Mouse (Mus musculus) left cerebral cortex, adult 11 months (tissue): Measurements from ENCODE around the gene Atp6v0a1.
A peak's percentile ranks its signal among the peaks of the same experiment; 100 is the strongest.

Experiments
- DNase-seq: peaks from one replicate; pipeline ENCODE4 v3.0.0; 2022; ENCODE audit warnings: low spot score

Gene Atp6v0a1

GRCm38 (mm10) chr11:101062165-101062884 lies 53.1 kb downstream of the Atp6v0a1 start:
- no peak for DNase-seq

- DNase-seq, result no peak
These were observed 53.9 kb downstream of the Atp6v0a1 start for GRCm38 (mm10) chr11:101062971-101063675.

DNA sequence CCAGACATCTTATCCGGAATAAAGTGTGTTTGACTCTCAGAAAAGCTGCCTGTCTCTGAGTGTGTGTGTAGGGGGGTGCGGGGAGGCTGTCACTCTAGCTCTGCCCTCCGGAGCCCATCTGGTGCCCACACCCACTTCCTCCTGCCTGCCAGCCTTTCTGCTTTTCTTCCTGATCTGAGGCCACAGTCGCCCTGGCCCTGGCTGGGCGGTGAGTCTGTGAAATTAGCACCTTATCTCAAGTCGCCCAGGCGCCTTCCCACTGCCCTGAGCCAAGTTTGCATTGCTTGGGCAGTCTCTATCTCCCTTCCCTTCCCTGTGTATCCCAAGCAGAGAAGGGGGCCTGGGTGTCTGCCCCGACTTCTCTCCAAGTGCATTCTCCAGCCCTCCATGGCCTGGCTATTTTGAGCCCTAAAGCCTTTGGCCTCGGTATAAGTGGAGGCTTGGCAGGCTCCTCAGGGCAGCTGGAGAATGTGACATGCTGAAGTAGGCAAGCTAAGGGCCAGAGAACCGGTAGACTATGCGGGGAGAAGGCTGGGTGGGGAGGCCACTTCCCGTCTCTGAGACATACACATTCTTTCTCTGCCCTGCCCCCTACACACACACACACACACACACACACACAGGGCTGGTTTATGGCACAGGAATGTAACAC lies 54.5 kb downstream of the Atp6v0a1 start:
- DNase-seq, result no peak

- no peak for DNase-seq
These were observed 55.2 kb downstream of the Atp6v0a1 start for GRCm38 (mm10) chr11:101064462-101064861.

DNA sequence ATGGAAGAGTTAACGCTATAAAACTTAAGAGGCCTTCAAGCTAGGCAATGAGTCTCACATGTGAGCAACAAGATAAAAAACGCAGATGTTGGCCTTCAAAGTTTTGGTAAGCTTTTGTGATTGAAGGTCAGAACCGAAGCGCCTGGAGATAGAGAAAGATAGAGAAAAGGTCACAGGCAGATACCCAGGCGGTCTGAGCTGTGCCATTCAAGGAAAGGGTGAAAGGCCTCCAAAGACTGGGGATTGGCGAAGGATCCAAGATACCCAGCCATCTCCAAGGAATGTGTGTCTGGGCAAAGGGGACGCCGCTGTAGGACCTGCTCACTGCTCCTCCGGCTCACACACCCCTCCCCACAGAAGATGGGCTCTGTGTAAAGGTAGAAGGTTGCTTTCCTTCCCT lies 55.8 kb downstream of the Atp6v0a1 start:
- no peak for DNase-seq

DNA sequence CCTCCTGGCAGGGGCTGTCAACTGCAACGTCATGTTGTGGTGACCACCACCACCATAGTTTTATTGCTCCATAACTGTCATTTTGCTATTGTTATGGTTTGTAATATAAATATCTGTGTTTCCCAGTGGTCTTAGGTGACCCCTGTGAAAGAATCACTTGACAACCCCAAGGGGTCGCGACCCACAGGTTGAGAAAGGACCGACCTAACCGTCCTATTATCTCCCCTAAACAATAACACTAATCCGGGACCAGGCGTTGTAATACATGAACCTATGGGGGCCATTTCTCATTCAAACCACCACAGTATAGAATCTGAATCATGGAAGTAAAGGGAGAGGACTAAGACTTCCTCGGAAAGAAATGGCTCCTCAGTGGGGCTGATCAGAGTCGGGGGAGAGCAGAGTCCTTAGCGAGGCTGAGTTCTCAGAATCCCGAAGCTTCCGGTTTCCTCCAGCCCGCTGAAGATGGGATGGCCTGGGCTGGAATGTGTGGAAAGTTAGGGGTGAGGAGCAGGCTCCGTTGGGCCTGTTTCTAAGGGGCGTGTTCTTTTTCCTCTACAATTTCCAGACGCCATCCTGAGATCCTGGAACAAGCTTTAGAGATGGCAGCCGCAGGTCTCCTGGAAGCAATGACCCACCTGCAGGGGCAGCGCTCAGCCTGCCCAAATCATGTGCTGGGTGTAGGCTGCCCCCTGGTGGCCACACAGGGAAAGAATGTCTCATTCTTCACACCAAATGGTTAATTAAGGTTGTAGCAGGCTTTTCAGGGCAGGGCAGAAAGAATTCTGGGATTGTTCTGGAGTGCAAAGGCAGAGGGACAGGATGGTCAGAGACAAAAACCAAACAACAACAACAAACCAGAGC lies 57.5 kb downstream of the Atp6v0a1 start:
- DNase-seq, result peak; percentile 67

DNA sequence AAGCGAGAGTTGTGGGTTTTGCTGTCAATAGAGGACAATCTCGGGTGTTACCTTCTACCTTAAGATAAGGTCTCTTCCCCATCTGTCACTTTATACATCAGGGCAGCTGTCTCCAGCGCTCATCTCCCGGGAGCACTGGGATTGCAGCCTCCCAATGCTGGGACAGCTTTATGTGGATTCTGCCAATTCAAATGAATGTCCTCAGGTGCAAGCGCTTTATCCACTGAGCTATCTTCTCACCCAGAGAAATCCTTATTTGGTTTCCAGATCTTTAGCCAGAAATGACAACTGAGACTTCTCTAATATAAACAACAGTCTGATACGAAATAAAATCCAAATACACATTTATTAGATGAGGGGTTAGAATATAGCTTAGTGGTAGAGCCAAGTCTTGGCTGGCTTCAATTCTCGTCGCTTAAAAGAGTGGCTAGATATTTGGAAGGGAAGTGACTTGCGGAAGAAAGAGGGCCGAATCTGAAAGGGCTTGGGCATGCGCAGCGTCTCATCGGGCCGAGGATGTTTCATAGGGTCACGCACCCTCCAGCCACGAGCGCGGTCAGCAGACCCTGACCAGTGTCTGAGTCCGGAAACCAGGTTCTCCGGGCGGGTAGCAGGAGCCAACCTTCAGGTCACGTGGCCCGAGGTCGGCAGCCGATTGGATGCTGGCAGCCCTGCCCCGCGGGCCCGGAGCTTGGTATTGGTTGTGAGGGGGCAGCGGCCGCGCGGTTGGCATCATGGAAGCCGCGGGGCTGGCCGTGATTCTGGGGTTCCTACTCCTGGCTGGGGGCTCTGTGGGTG lies 60.3 kb downstream of the Atp6v0a1 start, which contains the start of gene Naglu:
TSS of gene Naglu (plus strand) at position 622 of the 798 bp plus-strand sequence.
- DNase-seq, result peak; percentile 93

DNA sequence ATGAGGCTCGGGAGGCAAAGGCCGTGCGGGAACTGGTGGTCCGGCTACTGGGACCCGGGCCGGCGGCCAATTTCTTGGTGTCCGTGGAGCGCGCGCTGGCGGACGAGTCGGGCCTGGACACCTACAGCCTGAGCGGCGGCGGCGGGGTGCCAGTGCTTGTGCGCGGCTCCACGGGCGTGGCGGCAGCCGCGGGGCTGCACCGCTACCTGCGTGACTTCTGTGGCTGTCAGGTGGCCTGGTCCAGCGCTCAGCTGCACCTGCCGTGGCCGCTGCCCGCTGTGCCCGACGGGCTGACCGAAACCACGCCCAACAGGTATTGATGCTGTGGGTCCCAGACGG lies 60.9 kb downstream of the Atp6v0a1 start:
- DNase-seq, result no peak

- no peak for DNase-seq
These were observed 61.7 kb downstream of the Atp6v0a1 start for GRCm38 (mm10) chr11:101070987-101071386.

GRCm38 (mm10) chr11:101071810-101072428 lies 62.7 kb downstream of the Atp6v0a1 start:
- DNase-seq, result no peak

- no peak for DNase-seq
These were observed 68.9 kb downstream of the Atp6v0a1 start, which contains the start of gene Hsd17b1 for GRCm38 (mm10) chr11:101078121-101078520. Gene Hsd17b1 (plus strand): TSS chr11:101078411.

GRCm38 (mm10) chr11:101079746-101080145 lies 70.5 kb downstream of the Atp6v0a1 start:
- DNase-seq, result no peak

GRCm38 (mm10) chr11:101080421-101080820 lies 71.2 kb downstream of the Atp6v0a1 start:
- no peak for DNase-seq

- DNase-seq, result no peak
These were observed 72.4 kb downstream of the Atp6v0a1 start for GRCm38 (mm10) chr11:101081659-101082058.

DNA sequence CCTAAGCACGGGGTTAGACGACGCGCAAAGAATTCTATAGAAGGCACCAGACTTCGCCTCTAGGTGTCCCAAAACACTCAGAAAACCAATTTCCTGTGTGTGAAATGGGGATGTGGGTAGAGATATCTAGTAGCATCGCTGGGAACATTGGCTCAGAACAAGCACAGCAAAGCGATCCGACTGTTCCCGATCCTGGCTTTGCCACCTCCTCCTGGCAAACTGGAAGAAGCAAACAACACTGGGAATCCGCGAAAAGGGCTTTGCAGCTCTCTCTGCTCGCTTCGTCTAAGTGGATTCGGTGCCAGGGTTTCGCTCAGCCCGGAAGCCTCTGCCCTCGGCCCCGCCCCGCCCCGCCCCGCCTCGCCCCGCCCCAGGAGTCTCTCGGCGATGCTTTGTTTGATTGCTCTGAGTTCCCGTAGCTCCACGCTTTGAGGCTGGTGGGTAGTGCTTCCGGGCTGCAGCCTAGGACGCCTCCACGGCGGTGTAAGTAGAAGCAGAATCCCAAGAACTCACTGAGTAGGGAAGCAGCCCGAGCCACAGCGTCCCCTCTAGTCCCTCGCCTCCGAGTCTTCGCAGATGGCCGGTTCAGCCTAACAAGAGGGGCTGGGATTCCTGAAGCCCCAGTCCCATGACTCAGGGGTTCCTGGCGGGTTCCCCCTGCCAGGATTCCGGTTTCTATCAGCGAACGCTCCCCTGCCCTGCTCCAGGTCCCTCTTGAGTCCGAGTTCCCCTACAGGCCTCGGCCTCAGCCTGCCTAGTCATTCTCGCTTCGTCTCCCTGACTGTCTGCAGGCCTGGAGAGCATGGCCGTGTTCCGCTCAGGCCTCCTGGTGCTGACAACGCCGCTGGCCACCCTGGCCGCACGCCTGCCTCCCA lies 73.2 kb downstream of the Atp6v0a1 start, which contains the start of gene Coasy:
TSS of gene Coasy (plus strand) at position 358 of the 875 bp plus-strand sequence.
- DNase-seq, result peak; percentile 79

- DNase-seq, result no peak
These were observed 73.9 kb downstream of the Atp6v0a1 start for GRCm38 (mm10) chr11:101083083-101083697.

DNA sequence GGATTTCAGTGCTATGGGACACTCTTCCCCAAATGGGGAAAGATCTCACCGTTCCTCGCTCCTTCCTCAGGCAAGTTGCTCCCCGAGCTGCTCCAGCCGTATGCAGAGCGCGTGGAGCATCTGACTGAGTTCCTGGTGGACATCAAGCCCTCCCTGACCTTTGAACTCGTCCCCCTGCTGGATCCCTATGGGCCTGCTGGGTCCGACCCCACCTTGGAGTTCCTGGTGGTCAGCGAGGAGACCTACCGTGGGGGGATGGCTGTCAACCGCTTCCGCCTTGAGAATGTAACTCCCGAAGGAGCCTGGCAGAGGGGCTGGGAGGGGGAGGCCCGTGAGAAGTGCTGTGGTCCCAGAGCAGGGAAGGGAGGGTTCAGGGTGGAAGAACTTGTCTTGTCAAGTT lies 75.0 kb downstream of the Atp6v0a1 start:
- DNase-seq, result no peak

- DNase-seq, result no peak
These were observed 75.6 kb downstream of the Atp6v0a1 start for GRCm38 (mm10) chr11:101084811-101085210.
